Mouse (Mus musculus) hindbrain, embryonic 15.5 days (tissue): Measurements from ENCODE around the gene Matk. TPM values are rescaled to one million over a fixed set of nuclear protein-coding genes. Genes with fewer than 3 reads are reported as not detected.
"Not testable (repeated sequence)": the region's sequence is repeated elsewhere in the genome, so short reads cannot be mapped to it uniquely, and the experiment has no call there.

Experiments
- ATAC-seq: fragments of 200-750 bp; cut with Nextera tagmentation; 2 replicates; pipeline ENCODE4 v1.8.0; 2017; ENCODE audit warnings: low read depth, moderate number of reproducible peaks, moderate TSS enrichment; ENCODE audit not compliant: low FRiP score
- H3K27ac ChIP-seq: fragments of 300-500 bp; sonication (generic); replicated peaks from 2 replicates; pipeline ENCODE4 v1.5.1; 2015; ENCODE audit warnings: mild to moderate bottlenecking, inconsistent platforms
- H3K27me3 ChIP-seq: fragments of 300-500 bp; sonication (generic); 2 replicates; pipeline ENCODE4 v1.6.1; 2015; ENCODE audit warnings: control low read depth, inconsistent platforms
- H3K36me3 ChIP-seq: fragments of 300-500 bp; sonication (generic); 2 replicates; pipeline ENCODE4 v1.6.1; 2015; ENCODE audit warnings: control low read depth, inconsistent platforms
- H3K4me1 ChIP-seq: fragments of 300-500 bp; sonication (generic); replicated peaks from 2 replicates; pipeline ENCODE4 v1.6.1; 2015; ENCODE audit warnings: control low read depth, inconsistent platforms
- H3K4me2 ChIP-seq: fragments of 300-500 bp; sonication (generic); 2 replicates; pipeline ENCODE4 v1.6.1; 2015; ENCODE audit warnings: moderate library complexity, mild to moderate bottlenecking, inconsistent platforms
- H3K4me3 ChIP-seq: fragments of 300-500 bp; sonication (generic); 2 replicates; pipeline ENCODE4 v1.5.1; 2015; ENCODE audit warnings: mild to moderate bottlenecking, inconsistent platforms
- H3K9ac ChIP-seq: fragments of 300-500 bp; sonication (generic); 2 replicates; pipeline ENCODE4 v1.6.1; 2015; ENCODE audit warnings: inconsistent platforms
- H3K9me3 ChIP-seq: fragments of 300-500 bp; sonication (generic); 2 replicates; pipeline ENCODE4 v1.6.1; 2016; ENCODE audit warnings: control low read depth, inconsistent platforms
- WGBS: fragments of 180-500 bp; shearing (Covaris S2); methylation state at CpG from one replicate; pipeline ENCODE4 v1.1.7; 2015; 5-methylcytosine and 5-hydroxymethylcytosine counted together
- polyA plus RNA-seq: library from polyadenylated mRNA; unstranded; fragments of >200 nt; fragmentation: Nextera tagmentation; extraction: Ambion mirVana; gene quantifications from 2 replicates; pipeline ENCODE4 v1.2.1, GENCODE M21; 2015

The Matk gene
- 43.8 and 49.7 TPM in 2 replicates for polyA plus RNA-seq

DNA sequence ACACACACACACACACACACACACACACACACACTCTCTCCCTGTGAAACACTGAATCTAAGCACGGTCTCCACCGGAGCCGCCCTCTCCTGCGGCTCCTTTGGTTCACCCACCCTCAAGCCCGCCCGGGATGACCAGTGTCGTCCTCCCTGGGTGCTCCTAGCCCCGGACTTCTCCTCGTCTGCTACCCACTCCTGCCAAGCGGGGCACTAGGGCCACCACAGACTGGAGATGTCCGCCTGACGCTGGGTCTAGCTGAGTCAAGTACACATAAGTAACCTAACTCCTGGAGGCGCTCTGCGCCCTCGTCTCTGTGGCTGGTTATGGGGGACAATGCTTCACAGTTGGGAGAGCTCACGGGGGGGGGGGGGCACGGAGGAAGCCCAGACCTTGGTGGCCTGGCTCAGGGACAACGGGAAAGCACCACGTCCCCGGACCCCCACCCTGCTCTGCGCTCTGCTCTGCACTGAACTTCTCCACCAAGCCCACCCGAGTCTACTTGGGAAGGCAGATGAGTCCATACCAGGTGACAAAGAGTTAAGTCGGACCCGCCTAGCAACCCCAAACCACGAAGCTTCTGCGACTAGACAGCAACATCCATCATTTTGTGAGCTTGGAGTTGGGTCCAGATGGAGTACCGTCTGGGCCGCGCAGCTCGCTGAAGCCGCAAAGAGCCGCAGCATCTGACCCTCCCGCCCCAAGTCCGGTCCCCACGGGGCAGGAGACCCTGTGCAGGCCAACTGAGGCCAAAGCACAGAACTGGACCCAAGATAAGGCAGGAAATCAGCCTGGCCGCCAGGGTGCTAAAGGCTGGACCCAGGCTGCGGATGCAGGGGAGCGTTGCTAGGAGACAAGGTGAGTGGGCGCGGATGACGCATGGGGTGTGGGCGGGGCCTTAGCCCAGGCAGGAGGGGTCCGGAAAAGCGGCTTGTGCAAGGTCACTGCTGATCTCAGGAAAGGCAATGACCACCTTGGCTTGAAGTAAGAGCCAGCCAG, at the start of gene Matk:
Gene Matk, plus strand, starts transcription at position 512 of the 996 bp plus-strand sequence.
- ATAC-seq, result peak; percentile 83
- H3K27me3 ChIP-seq, result peaks cover 22% of the 10 kb centered on the region

DNA sequence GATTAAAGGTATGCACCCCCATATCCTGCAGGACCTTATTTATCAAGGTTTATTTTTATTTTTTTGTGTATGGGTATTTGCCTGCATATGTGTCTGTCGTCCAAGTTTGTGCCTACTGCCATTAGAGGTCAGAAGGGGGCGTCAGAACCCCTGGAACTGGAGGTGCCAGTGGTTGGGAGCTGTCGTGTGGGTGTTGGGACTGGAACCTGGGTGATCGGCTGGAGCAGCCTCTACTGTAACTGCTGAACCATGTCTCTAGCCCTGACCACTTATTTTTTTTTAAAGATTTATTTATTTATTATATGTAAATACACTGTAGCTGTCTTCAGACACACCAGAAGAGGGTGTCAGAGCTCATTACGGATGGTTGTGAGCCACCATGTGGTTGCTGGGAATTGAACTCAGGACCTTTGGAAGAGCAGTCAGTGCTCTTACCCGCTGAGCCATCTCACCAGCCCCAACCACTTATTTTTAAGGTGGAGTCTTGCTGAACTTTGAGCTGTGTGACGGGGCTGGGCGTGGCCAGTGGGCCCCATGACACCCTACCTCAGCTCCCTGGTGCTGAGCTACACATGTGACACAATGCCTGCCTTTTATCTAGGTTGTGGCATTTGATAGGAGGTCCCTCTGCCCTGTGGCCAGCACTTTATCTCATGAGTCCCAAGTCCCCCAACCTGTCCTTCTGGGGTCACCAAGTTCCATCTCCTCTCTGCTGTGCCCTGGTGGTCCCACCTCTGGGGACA, 49.6 kb upstream of the Matk start:
- no peaks in the 10 kb centered on the region for H3K9me3 ChIP-seq
- H3K27ac ChIP-seq, result no peak overlapping the region
- 67% methylated on average over 8 of the region's 8 CpGs for WGBS
- ATAC-seq, result peak; percentile 28; the same call in 1 of the 2 replicates
- peaks cover 26% of the 10 kb centered on the region for H3K36me3 ChIP-seq
- H3K4me3 ChIP-seq, result no peak overlapping the region
- no peaks in the 10 kb centered on the region for H3K4me1 ChIP-seq
- no peak overlapping the region for H3K4me2 ChIP-seq
- H3K9ac ChIP-seq, result no peak overlapping the region
- H3K27me3 ChIP-seq, result no peaks in the 10 kb centered on the region

More for the DNA sequence above, at the start of gene Matk:
- Histone ChIP-seq H3K9ac (peak within 1 kb of the TSS; percentile 43), H3K4me2 (peak within 1 kb of the TSS; percentile 59), H3K4me1 (peaks cover 26% of the 10 kb centered on the region), H3K4me3 (peak within 1 kb of the TSS; percentile 35), H3K36me3 (no peaks in the 10 kb centered on the region), H3K9me3 (no peaks in the 10 kb centered on the region), H3K27ac (peak within 1 kb of the TSS; percentile 78)
- 6% methylated on average over 44 of the region's 44 CpGs for WGBS

GRCm38 (mm10) chr10:81204137-81204536, 48.6 kb upstream of the Matk start:
- peaks cover 34% of the 10 kb centered on the region for H3K36me3 ChIP-seq
- 69% methylated on average over 4 of the region's 4 CpGs for WGBS
- no peak overlapping the region for H3K4me3 ChIP-seq
- H3K9me3 ChIP-seq, result no peaks in the 10 kb centered on the region
- H3K27ac ChIP-seq, result no peak overlapping the region; the same call in 1 of the 2 replicates
- H3K27me3 ChIP-seq, result no peaks in the 10 kb centered on the region
- no peak overlapping the region for H3K4me2 ChIP-seq
- ATAC-seq, result peak; percentile 20; the same call in 1 of the 2 replicates
- no peak overlapping the region for H3K9ac ChIP-seq
- H3K4me1 ChIP-seq, result no peaks in the 10 kb centered on the region

GRCm38 (mm10) chr10:81210154-81210553, 42.6 kb upstream of the Matk start:
- ATAC-seq, result no peak
- Histone ChIP-seq H3K9me3 (no peaks in the 10 kb centered on the region), H3K27me3 (no peaks in the 10 kb centered on the region), H3K36me3 (peaks cover 91% of the 10 kb centered on the region), H3K4me3 (no peak overlapping the region), H3K9ac (no peak overlapping the region), H3K4me1 (no peaks in the 10 kb centered on the region), H3K27ac (no peak overlapping the region), H3K4me2 (no peak overlapping the region)
- WGBS, result 97% methylated on average over 5 of the region's 5 CpGs

GRCm38 (mm10) chr10:81216260-81216659, 36.5 kb upstream of the Matk start:
- no peak overlapping the region for H3K9ac ChIP-seq
- ATAC-seq, result no peak
- H3K4me2 ChIP-seq, result no peak overlapping the region
- H3K9me3 ChIP-seq, result no peaks in the 10 kb centered on the region
- H3K36me3 ChIP-seq, result peaks cover 86% of the 10 kb centered on the region
- 92% methylated on average over 6 of the region's 6 CpGs for WGBS
- H3K4me1 ChIP-seq, result no peaks in the 10 kb centered on the region
- H3K4me3 ChIP-seq, result no peak overlapping the region
- H3K27ac ChIP-seq, result no peak overlapping the region
- H3K27me3 ChIP-seq, result no peaks in the 10 kb centered on the region

DNA sequence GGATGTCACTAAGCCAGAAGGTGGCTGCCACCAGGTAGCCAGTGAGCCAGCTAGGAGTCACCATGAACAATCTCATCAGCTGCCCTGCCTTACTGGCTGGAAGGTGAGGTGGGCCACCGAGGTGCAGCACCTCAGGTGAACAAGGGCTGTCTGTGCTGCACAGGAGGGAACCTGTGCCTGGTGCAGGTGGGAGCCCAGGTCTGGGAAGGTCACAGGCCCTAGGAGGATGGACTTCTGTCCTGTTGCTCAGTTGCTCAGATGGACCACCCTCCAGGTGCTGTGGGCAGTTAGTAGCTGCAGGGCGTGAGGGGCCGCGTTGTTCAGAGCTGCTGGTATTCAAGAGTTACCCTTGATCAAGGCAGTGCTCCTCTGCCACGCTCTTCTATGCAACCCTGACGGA, 35.9 kb upstream of the Matk start:
- Histone ChIP-seq H3K4me3 (no peak overlapping the region), H3K4me2 (no peak overlapping the region), H3K4me1 (no peaks in the 10 kb centered on the region), H3K9me3 (no peaks in the 10 kb centered on the region), H3K9ac (no peak overlapping the region), H3K36me3 (peaks cover 85% of the 10 kb centered on the region), H3K27ac (no peak overlapping the region), H3K27me3 (no peaks in the 10 kb centered on the region)
- 87% methylated on average over 6 of the region's 6 CpGs for WGBS
- ATAC-seq, result no peak

- H3K9me3 ChIP-seq, H3K27me3 ChIP-seq, ATAC-seq, H3K27ac ChIP-seq, H3K4me3 ChIP-seq, H3K4me1 ChIP-seq, H3K4me2 ChIP-seq, H3K9ac ChIP-seq: not testable (repeated sequence)
- H3K36me3 ChIP-seq, result peaks cover 85% of the 10 kb centered on the region
- WGBS, result 24% methylated on average over 1 of the region's 1 CpGs
These were observed 35.5 kb upstream of the Matk start for GRCm38 (mm10) chr10:81217267-81217666.

- Histone ChIP-seq H3K4me2 (no peak overlapping the region), H3K27me3 (no peaks in the 10 kb centered on the region), H3K27ac (no peak overlapping the region), H3K36me3 (peaks cover 79% of the 10 kb centered on the region), H3K4me3 (no peak overlapping the region), H3K4me1 (no peaks in the 10 kb centered on the region), H3K9me3 (no peaks in the 10 kb centered on the region), H3K9ac (no peak overlapping the region)
- WGBS, result 35% methylated on average over 7 of the region's 7 CpGs
- ATAC-seq, result peak; percentile 36; the same call in 1 of the 2 replicates
These were observed 34.8 kb upstream of the Matk start for GRCm38 (mm10) chr10:81217964-81218363.

DNA sequence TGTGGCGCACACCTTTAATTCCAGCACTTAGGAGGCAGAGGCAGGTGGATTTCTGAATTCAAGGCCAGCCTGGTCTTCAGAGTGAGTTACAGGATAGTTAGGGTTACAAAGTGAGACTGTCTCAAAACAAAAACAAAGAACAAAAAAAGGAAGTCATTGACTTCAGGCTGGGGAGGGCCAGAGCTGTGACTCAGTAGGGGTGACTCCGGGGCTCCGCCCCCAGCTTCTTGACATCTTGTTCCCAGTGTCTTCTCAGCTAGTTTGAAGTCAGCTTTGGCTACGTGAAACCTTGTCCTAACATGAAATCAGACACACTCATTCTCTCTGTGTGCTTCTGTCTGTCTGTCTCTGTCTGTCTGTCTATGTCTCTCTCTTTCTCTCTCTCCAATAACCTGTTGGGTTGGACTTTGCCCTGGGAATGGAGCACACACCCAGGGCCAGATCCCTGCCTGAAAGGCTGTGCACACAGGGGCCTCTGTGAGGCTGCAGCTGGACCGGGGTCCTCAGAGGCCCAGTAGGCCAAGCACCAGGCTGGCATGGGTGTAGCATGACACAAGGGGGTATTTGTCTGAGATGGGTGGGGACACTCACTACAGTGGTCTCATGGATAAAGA, 31.2 kb upstream of the Matk start:
- ATAC-seq, result no peak
- Histone ChIP-seq H3K4me1 (no peaks in the 10 kb centered on the region), H3K9me3 (no peaks in the 10 kb centered on the region), H3K9ac (no peak overlapping the region), H3K4me3 (no peak overlapping the region), H3K36me3 (peaks cover 53% of the 10 kb centered on the region), H3K27me3 (no peaks in the 10 kb centered on the region), H3K27ac (no peak overlapping the region), H3K4me2 (no peak overlapping the region)
- 92% methylated on average over 5 of the region's 5 CpGs for WGBS

GRCm38 (mm10) chr10:81223731-81224130, 29.0 kb upstream of the Matk start:
- not testable (repeated sequence) for H3K4me2 ChIP-seq, H3K27ac ChIP-seq, H3K9ac ChIP-seq, H3K9me3 ChIP-seq, H3K4me3 ChIP-seq, H3K27me3 ChIP-seq, ATAC-seq
- Histone ChIP-seq H3K4me1 (peaks cover 15% of the 10 kb centered on the region), H3K36me3 (peaks cover 38% of the 10 kb centered on the region)
- WGBS, result 74% methylated on average over 2 of the region's 2 CpGs

DNA sequence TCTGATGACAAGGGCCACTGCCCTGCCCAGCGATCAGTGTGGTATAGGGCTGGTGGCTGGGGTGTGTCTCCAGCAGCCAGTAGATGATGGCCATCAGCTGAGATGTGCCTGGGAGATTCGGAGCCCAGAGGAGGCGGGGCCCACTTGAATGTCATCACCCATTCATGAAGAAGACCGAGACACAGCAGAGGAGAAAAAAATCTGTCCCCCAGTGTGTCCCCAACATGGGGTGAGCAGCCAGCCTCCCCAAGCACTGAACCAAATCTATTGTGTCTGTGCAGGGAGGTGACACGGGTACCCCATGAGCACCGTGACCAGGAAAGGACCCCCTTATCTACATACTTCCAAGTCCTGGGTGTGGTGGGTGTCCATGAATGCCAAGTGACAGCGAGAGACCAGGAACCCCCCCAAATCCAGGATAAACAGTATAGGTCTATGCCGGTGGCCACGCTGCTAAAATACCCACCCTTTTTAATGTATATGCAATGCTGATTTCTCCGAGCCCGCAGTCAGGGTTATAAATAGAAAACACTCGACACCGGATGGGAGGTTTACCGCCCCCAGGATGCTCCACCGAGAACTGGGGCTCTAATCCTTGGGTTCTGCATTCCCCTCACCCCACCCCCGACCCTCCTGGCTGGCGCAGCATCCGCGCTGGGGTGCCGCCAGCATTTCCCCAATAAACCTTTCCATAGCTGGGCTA, 22.8 kb upstream of the Matk start:
- Histone ChIP-seq H3K27me3 (no peaks in the 10 kb centered on the region), H3K4me1 (peaks cover 51% of the 10 kb centered on the region), H3K4me2 (peak overlapping the region; percentile 83), H3K4me3 (peak overlapping the region; percentile 71), H3K9ac (peak overlapping the region; percentile 85), H3K9me3 (no peaks in the 10 kb centered on the region), H3K36me3 (no peaks in the 10 kb centered on the region), H3K27ac (peak overlapping the region; percentile 92)
- 0 out of 2 replicates have a peak, but pooled peaks have one; percentile 23 for ATAC-seq
- 5% methylated on average over 20 of the region's 20 CpGs for WGBS
